Mouse (Mus musculus) forebrain, embryonic 12.5 days (tissue): ENCODE results near the gene Hspa1b. TPM values are rescaled to one million over a fixed set of nuclear protein-coding genes. Genes with fewer than 3 reads are reported as not detected.
"Not testable (repeated sequence)": the region's sequence is repeated elsewhere in the genome, so short reads cannot be mapped to it uniquely, and the experiment has no call there.

ENCODE experiments used
- ATAC-seq: fragments of 200-750 bp; cut with Nextera tagmentation; 2 replicates; pipeline ENCODE4 v1.8.0; 2017; ENCODE audit warnings: moderate TSS enrichment; ENCODE audit not compliant: low FRiP score
- H3K27ac ChIP-seq: fragments of 300-500 bp; sonication (generic); 2 replicates; pipeline ENCODE4 v1.5.1; 2016; ENCODE audit warnings: mild to moderate bottlenecking
- H3K27me3 ChIP-seq: fragments of 300-500 bp; sonication (generic); 2 replicates; pipeline ENCODE4 v1.6.1; 2016; ENCODE audit warnings: mild to moderate bottlenecking
- H3K36me3 ChIP-seq: fragments of 300-500 bp; sonication (generic); replicated peaks from 2 replicates; pipeline ENCODE4 v1.6.1; 2016; ENCODE audit warnings: mild to moderate bottlenecking
- H3K4me1 ChIP-seq: fragments of 300-500 bp; sonication (generic); 2 replicates; pipeline ENCODE4 v1.6.1; 2016
- H3K4me2 ChIP-seq: fragments of 300-500 bp; sonication (generic); 2 replicates; pipeline ENCODE4 v1.6.1; 2016; ENCODE audit warnings: mild to moderate bottlenecking, moderate library complexity
- H3K4me3 ChIP-seq: fragments of 300-500 bp; sonication (generic); replicated peaks from 2 replicates; pipeline ENCODE4 v1.5.1; 2016; ENCODE audit warnings: mild to moderate bottlenecking
- H3K9ac ChIP-seq: fragments of 300-500 bp; sonication (generic); 2 replicates; pipeline ENCODE4 v1.6.1; 2016; ENCODE audit warnings: mild to moderate bottlenecking
- H3K9me3 ChIP-seq: fragments of 300-500 bp; sonication (generic); 2 replicates; pipeline ENCODE4 v1.6.1; 2016
- WGBS: fragments of 180-500 bp; shearing (Covaris S2); methylation state at CpG from one replicate; pipeline ENCODE4 v1.1.7; 2016; 5-methylcytosine and 5-hydroxymethylcytosine counted together
- polyA plus RNA-seq: library from polyadenylated mRNA; unstranded; fragments of >200 nt; fragmentation: Nextera tagmentation; extraction: Ambion mirVana; gene quantifications from 2 replicates; pipeline ENCODE4 v1.2.1, GENCODE M21; 2016

Gene Hspa1b
- polyA plus RNA-seq, 1 experiment from 2014 or later: 0.11 TPM

DNA sequence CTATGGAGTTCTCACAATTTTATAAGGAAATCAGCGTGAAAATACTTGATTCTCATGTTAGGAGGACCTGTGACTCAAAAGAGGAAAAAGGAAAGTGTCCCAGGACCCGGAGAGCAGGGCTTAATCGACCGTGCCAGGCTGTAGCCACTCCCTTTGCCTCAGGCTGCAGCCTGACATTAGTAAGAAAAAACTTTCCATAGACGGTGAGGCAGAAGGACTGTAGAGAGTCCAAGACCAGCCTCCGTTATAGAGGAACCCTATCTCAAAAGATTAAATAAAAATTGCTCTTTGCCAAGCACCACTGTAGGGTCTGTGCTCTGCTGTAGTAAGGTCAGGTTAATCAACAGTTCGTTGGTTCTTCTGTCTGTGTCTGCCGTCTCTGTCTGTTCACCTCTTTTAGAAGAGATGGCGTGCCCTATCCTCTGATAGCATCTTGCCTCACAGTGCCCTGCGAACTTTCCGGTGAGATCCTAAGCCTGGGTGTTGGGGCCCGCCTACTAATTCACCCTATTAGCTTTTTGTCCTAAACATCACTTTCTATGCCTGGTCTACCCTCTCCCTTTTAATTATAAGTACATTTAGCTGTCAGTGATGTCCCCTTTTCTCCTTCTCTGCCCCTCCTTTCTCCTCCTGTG lies 960 bp upstream of the Hspa1b start:
- H3K27me3 ChIP-seq: peaks cover 39% of the 10 kb centered on the region
- H3K9ac ChIP-seq: peak overlapping the region; percentile 58; the same call in 1 of the 2 replicates
- no peak overlapping the region; the same call in 1 of the 2 replicates for H3K27ac ChIP-seq
- H3K36me3 ChIP-seq: no peaks in the 10 kb centered on the region
- peaks cover 11% of the 10 kb centered on the region for H3K4me1 ChIP-seq
- peak overlapping the region; percentile 80 for H3K4me2 ChIP-seq
- ATAC-seq: peak; percentile 3; the same call in 1 of the 2 replicates
- no peaks in the 10 kb centered on the region for H3K9me3 ChIP-seq
- WGBS: 15% methylated on average over 12 of the region's 12 CpGs
- peak overlapping the region; percentile 49 for H3K4me3 ChIP-seq

DNA sequence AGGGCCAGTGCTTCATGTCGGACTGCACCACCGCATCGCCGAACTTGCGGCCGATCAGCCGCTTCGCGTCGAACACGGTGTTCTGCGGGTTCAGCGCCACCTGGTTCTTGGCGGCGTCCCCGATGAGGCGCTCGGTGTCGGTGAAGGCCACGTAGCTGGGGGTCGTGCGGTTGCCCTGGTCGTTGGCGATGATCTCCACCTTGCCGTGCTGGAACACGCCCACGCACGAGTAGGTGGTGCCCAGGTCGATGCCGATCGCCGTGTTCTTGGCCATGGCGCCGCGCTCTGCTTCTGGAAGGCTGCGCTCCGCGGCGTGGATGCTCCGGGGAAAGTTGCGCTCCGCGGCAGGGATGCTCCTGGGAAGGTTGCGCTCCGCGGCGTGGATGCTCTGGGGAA lies 306 bp downstream of the Hspa1b start:
- peak overlapping the region; percentile 45; the same call in 1 of the 2 replicates for H3K9ac ChIP-seq
- ATAC-seq, H3K36me3 ChIP-seq, H3K27ac ChIP-seq, H3K9me3 ChIP-seq: not testable (repeated sequence)
- peaks cover 11% of the 10 kb centered on the region for H3K4me1 ChIP-seq
- peak overlapping the region; percentile 49 for H3K4me3 ChIP-seq
- H3K27me3 ChIP-seq: peaks cover 47% of the 10 kb centered on the region
- 0% methylated on average over 17 of the region's 47 CpGs for WGBS
- H3K4me2 ChIP-seq: peak overlapping the region; percentile 80

DNA sequence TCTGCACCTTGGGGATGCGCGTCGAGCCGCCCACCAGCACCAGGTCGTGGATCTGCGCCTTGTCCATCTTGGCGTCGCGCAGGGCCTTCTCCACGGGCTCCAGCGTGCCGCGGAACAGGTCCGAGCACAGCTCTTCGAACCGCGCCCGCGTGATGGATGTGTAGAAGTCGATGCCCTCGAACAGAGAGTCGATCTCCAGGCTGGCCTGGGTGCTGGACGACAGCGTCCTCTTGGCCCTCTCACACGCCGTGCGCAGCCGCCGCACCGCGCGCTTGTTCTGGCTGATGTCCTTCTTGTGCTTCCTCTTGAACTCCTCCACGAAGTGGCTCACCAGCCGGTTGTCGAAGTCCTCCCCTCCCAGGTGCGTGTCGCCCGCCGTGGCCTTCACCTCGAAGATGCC lies 1.1 kb downstream of the Hspa1b start:
- WGBS: 27% methylated on average over 26 of the region's 40 CpGs
- not testable (repeated sequence) for H3K4me3 ChIP-seq, H3K27ac ChIP-seq, H3K9me3 ChIP-seq, ATAC-seq, H3K9ac ChIP-seq, H3K4me2 ChIP-seq, H3K36me3 ChIP-seq
- H3K4me1 ChIP-seq: peaks cover 11% of the 10 kb centered on the region
- H3K27me3 ChIP-seq: peaks cover 41% of the 10 kb centered on the region

- H3K9ac ChIP-seq, H3K4me2 ChIP-seq, H3K36me3 ChIP-seq, H3K4me3 ChIP-seq, H3K27ac ChIP-seq, H3K9me3 ChIP-seq, ATAC-seq: not testable (repeated sequence)
- H3K4me1 ChIP-seq: peaks cover 11% of the 10 kb centered on the region
- peaks cover 38% of the 10 kb centered on the region for H3K27me3 ChIP-seq
- 34% methylated on average over 34 of the region's 40 CpGs for WGBS
Measured at GRCm38 (mm10) chr17:34957291-34957690, 1.7 kb downstream of the Hspa1b start.

DNA sequence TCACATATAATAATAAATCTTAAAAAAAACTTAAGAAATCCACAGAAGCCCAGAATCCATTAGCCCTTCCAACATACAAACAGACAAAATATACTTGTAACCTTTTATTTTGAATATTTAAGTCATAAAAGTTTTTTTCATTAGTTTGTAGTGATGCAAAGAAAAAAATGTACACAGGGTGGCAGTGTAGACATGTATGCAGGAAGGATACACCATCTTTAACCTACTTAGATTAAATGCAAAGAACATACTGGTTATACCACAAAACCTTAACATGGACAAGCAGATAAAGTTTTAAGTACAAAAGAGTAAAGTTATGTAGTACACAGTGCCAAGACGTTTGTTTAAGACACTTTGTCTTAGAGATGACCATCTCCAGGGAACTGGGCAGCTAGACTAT lies 2.7 kb downstream of the Hspa1b start:
- H3K4me1 ChIP-seq: peaks cover 11% of the 10 kb centered on the region
- no peak overlapping the region for H3K4me3 ChIP-seq
- H3K9me3 ChIP-seq: no peaks in the 10 kb centered on the region
- H3K27ac ChIP-seq: no peak overlapping the region
- H3K27me3 ChIP-seq: peaks cover 30% of the 10 kb centered on the region
- H3K9ac ChIP-seq: no peak overlapping the region
- no peak overlapping the region for H3K4me2 ChIP-seq
- no peaks in the 10 kb centered on the region for H3K36me3 ChIP-seq
- no peak for ATAC-seq
- WGBS: 51% methylated on average over 1 of the region's 1 CpGs

GRCm38 (mm10) chr17:34955884-34956283 lies 3.2 kb downstream of the Hspa1b start:
- Histone ChIP-seq H3K4me3 (no peak overlapping the region), H3K27me3 (peaks cover 25% of the 10 kb centered on the region), H3K36me3 (peaks cover 2% of the 10 kb centered on the region), H3K9ac (no peak overlapping the region), H3K4me1 (peaks cover 15% of the 10 kb centered on the region), H3K4me2 (no peak overlapping the region), H3K9me3 (no peaks in the 10 kb centered on the region), H3K27ac (no peak overlapping the region)
- ATAC-seq: no peak
- 78% methylated on average over 3 of the region's 3 CpGs for WGBS

DNA sequence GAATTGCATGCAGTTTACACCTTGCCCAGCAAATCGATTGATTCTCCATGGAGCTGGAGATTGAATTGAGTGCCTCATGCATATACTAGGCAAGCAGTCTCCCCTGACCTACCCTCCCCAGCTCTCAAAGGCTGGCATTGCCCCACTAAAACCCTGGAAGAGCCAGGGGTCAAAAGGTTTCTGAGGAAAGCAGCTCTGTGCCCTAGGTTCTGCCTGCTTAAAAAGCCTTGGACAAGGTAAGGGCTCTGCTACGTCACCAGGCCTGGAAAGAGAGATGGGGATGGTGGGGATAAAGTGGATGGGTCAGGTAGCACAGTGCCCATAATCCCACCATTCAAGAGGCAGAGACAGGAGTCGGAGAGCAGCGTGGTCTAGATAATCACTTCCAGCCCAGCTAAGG lies 4.2 kb downstream of the Hspa1b start:
- H3K9me3 ChIP-seq: no peaks in the 10 kb centered on the region
- peaks cover 22% of the 10 kb centered on the region for H3K27me3 ChIP-seq
- no peak overlapping the region for H3K9ac ChIP-seq
- no peak overlapping the region for H3K27ac ChIP-seq
- peaks cover 13% of the 10 kb centered on the region for H3K36me3 ChIP-seq
- H3K4me2 ChIP-seq: no peak overlapping the region
- 68% methylated on average over 4 of the region's 4 CpGs for WGBS
- H3K4me3 ChIP-seq: no peak overlapping the region
- no peak for ATAC-seq
- peaks cover 20% of the 10 kb centered on the region for H3K4me1 ChIP-seq

- no peak overlapping the region for H3K27ac ChIP-seq
- no peak overlapping the region for H3K9ac ChIP-seq
- H3K9me3 ChIP-seq: no peaks in the 10 kb centered on the region
- H3K27me3 ChIP-seq: peaks cover 22% of the 10 kb centered on the region
- 87% methylated on average over 4 of the region's 4 CpGs for WGBS
- H3K4me3 ChIP-seq: no peak overlapping the region
- ATAC-seq: no peak
- H3K4me2 ChIP-seq: no peak overlapping the region
- H3K4me1 ChIP-seq: peaks cover 14% of the 10 kb centered on the region
- peaks cover 18% of the 10 kb centered on the region for H3K36me3 ChIP-seq
Measured at GRCm38 (mm10) chr17:34953904-34954303, 5.1 kb downstream of the Hspa1b start.

DNA sequence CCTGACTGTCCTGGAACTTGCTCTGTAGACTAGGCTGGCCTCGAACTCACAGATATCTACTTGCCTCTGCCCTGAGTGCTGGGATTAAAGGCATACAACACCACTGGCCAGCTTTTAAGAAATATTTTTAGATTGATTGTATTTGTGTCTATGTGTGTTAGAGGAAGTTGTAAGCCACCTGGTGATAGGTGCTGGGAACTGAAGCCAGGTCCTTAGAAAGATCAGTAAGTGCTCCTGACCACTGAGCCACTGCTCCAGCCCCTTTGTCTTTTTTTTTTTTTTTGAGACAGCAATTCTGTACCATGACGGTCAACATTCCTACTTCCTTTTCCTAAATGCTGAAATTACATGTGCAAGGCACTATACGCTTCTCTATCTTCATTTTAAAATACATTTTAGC lies 5.8 kb downstream of the Hspa1b start:
- no peaks in the 10 kb centered on the region for H3K9me3 ChIP-seq
- peaks cover 14% of the 10 kb centered on the region for H3K4me1 ChIP-seq
- H3K4me3 ChIP-seq: peak overlapping the region; percentile 95; the same call in 1 of the 2 replicates
- WGBS: 92% methylated on average over 3 of the region's 3 CpGs
- no peak for ATAC-seq
- no peak overlapping the region for H3K9ac ChIP-seq
- peaks cover 22% of the 10 kb centered on the region for H3K27me3 ChIP-seq
- H3K27ac ChIP-seq: no peak overlapping the region
- H3K4me2 ChIP-seq: peak overlapping the region; percentile 73; the same call in 1 of the 2 replicates
- H3K36me3 ChIP-seq: peaks cover 18% of the 10 kb centered on the region

- Histone ChIP-seq H3K27ac (peak overlapping the region; percentile 93), H3K27me3 (peaks cover 22% of the 10 kb centered on the region), H3K9me3 (no peaks in the 10 kb centered on the region), H3K4me1 (peaks cover 14% of the 10 kb centered on the region), H3K36me3 (peaks cover 18% of the 10 kb centered on the region), H3K9ac (peak overlapping the region; percentile 95), H3K4me2 (peak overlapping the region; percentile 73), H3K4me3 (peak overlapping the region; percentile 95)
- WGBS: under 1% methylated on average over 23 of the region's 23 CpGs
- peak; percentile 90 for ATAC-seq
Measured at GRCm38 (mm10) chr17:34952378-34953040, 6.5 kb downstream of the Hspa1b start.

- under 1% methylated on average over 29 of the region's 29 CpGs for WGBS
- ATAC-seq: no peak
- H3K9me3 ChIP-seq: no peaks in the 10 kb centered on the region
Measured at GRCm38 (mm10) chr17:34951636-34952377, 7.2 kb downstream of the Hspa1b start.

More at GRCm38 (mm10) chr17:34951636-34952377, 7.2 kb downstream of the Hspa1b start:
- H3K4me3 ChIP-seq: peak overlapping the region; percentile 95
- peaks cover 20% of the 10 kb centered on the region for H3K27me3 ChIP-seq
- peak overlapping the region; percentile 73 for H3K4me2 ChIP-seq
- peak overlapping the region; percentile 93 for H3K27ac ChIP-seq
- peaks cover 18% of the 10 kb centered on the region for H3K36me3 ChIP-seq
- H3K4me1 ChIP-seq: peaks cover 14% of the 10 kb centered on the region
- peak overlapping the region; percentile 95 for H3K9ac ChIP-seq
